Mouse (Mus musculus): ENCODE measurements around the gene Phtf2.
"Not testable (repeated sequence)": the region's sequence is repeated elsewhere in the genome, so short reads cannot be mapped to it uniquely, and the experiment has no call there.

The Phtf2 gene

DNA sequence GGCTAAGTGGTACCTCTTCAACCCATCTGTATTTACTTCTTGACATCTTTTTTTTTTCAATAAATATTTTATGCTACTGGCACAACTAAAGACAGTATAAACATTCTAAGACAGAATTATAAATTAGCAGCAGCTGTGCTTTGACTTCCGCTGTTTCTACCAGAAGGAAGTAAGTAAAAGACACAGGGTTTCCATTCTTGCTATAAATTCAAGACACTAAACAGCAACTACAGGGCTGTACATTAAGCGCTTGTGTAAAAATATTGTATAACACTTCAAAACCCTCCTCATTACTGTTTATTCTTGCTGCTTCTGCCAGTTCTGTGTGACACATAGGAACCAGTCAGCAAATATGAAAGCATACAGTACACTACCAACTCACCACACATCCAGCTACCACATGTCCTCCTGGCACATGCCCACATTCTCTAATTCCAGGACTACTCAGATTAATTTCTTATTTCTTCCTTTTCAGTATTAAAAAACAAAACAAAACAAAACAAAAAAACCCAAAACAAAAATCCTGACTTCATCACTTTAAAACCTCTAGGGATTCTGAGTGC, 16.6 kb downstream of the Phtf2 start:
- DNase-seq (ENCODE audit: low read depth, low spot score): no peak

DNA sequence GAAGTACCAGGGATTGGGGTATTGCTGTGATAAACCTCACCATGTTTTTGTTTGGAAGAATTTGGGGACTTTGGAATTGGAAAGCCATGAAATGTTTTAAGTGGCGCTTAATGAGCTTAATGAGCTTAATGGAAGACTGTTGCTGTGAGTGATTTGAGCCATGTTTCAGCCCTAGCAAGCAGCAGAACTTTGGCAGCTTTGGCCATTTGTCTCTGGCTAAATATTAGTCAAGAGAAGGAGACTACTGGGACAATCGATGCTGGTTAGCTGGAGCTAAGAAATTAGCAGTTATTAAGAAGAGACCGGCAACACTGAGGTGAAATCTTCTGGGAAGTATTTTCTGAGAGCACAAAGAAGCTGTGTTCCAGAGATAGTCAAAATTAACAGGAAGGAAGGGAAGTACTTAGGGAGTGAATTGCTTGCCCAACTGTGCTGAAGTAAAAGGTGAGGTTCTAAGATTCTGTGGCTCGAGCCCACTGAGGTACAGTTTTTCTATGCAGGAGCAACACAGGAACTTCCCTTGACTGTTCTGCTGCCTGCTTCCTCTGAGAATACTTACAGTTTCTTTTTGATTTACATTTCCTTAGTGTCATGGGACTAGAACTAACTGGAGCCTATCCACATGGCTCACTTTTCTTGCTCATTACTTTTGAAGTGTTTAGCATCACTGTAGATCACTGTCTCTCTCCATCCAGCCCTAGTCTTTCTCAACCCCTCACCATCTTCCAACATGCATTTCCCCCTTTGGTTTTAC, 17.5 kb downstream of the Phtf2 start:
- DNase-seq (ENCODE audit: low read depth, low spot score): no peak

DNA sequence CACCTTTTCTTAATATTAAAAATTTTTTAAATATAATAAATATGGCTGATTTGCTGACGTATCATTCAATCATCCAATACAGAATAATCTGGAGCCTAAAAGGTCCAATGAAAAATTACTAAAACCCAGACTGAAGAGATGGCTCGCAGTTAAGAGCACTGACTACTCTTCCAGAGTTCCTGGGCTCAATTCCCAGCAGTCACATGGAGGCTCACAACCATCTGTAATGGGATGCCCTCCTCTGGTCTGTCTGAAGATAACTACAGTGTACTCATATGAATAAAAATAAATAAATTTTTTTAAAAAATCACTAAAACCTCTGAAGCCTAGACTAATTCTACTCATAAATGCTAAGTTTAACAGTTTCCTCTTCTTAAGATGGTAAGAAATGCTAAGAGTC, 20.0 kb downstream of the Phtf2 start:
- no peak for DNase-seq (ENCODE audit: low read depth, low spot score)

DNA sequence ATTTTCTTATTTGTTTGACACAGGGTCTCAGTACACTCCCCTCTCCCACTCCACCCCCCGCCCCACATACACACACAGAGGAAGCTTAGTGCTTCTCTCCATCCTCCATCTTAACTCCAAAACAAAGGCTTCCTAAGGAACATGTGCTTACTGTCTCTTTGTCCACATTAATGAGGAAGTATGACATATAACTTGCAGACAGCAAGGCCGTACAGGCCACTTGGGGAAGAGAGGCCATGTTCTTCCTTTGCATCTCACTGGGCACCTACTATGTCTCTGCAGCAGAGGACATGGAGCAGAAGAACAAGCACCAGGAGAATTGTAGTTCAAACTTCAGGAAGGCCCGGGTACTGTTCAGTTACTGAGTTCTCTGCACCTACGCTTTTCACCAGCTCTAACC, 21.4 kb downstream of the Phtf2 start:
- no peak for DNase-seq (ENCODE audit: low read depth, low spot score)

DNA sequence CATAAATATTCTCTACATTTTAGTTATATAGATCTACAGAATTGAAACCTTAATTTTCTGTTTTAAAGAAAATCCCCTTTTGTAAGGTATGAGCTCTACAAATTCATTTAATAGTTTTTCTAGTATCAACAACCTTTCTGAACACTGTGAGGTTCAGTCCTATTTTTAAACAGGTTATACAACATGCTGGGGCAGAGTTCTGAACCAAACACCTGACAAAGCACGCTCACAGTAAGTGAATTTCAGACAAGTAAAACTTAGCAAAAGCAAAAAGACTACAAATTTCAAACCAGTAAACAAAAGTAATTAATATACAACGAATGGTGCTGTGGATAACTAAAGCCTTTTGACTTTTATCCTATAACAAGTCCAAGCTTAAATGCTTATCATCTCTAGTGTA, 23.5 kb downstream of the Phtf2 start:
- DNase-seq (ENCODE audit: low read depth, low spot score): no peak

DNA sequence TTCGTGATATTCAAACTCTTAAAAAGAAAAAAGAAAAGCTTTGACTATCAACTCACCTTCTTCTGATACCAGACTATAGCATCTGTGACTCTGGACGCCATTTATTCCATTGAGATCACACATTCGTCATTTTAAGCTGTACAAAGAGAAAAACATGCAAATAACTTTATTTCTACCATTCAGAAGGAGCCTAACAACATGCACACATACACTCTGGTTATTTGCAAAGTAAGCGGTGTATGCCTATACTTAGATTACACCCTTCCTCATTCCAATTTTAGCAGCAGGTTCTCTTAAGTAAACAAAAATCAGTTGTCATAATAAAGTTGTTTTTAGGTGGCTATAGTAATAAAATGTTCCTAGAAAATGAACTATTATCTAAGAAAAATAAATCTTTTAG, 26.9 kb downstream of the Phtf2 start:
- DNase-seq (ENCODE audit: low read depth, low spot score): no peak

DNA sequence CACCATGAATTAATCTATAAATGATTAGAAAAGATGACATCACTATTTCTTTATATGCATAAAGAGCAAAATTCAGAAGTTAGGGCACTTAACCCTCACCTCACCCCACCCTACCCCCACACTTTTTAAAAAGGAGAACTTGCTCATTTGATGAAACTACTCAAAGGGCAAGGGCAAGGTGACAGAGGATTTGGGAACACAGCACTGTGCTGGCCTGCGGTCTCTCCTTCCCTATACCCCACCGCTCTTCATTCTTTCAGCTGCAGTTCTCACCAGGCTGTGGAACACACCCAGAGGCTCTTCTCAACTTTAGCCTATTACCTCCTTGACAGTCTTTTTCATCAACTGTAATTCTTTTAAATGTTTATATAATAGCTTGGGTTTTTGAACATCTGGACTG, 34.9 kb downstream of the Phtf2 start:
- DNase-seq (ENCODE audit: low read depth, low spot score): no peak

DNA sequence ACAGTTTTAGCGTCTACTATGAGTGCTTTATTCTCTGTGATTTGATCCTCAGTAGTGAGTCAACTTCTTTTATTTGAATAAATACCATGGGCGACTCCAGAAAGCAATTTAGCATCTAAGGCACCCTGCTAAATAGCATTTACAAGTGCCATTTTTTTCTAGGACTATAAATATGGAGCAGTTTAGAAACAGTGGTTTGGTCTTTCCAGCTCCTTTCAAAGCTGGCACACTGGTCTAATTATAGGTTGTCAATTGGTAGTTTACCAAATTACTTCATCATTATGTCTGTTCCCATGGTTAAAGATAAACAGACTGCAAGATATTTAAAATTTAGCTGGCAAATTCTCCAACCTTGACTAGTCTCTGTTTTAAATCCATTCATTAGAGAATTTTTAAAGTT, 38.1 kb downstream of the Phtf2 start:
- no peak for DNase-seq (ENCODE audit: low read depth, low spot score)

DNA sequence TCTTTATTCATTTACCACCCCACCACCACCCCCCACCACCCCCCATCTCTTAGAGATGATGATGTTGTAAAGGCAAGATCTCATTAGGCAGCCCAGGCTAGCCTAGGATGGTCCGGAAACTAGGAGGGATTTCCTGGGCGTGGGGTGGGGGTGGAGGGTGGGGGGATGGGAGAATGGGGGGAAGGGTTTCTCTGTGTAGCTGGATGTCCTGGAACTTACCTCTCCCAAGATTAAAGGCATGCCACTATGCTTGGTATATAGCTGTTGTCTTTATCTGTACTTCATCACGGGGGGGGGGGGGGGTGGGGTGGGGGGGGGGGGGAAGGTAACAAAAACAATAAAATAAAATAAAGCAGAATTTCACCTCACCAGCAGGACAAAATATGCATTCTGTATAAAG, 38.5 kb downstream of the Phtf2 start:
- DNase-seq (ENCODE audit: low read depth, low spot score): no peak

DNA sequence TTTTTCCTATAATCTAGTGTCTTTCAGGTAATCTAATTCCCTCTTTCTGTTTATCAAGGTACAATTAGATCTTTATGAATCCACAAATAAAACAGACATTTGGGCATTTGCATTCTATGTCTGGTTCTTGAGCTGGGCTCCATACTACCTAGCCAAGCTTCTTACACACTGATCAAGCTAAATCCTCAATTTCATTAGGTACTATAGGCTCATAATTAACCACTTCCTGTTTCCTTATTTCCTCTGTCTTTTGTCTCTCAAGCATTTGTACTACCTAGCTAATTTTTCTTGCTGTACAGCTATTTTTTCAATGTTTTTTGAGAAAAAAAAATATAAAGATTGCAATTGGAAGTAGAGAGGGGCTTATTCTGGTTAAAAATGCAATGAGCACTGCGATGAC, 44.8 kb downstream of the Phtf2 start:
- no peak for DNase-seq (ENCODE audit: low read depth, low spot score)

DNA sequence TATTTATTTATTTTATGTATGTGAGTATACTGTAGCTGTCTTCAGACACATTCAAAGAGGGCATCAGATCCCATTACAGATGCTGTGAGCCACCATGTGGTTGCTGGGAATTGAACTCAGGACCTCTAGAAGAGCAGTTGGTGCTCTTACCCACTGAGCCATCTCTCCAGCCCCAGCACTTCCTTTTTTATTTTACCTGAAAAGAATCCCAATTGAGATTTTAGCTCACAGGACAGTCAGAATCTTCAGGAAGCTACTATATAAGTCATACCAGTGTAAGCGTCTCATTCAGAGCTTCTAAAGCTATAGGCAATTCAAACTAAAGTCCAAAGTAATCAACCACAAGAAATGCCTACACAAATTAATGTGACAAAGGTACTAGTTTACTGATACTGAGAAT, 47.5 kb downstream of the Phtf2 start:
- DNase-seq (ENCODE audit: low read depth, low spot score): no peak

DNA sequence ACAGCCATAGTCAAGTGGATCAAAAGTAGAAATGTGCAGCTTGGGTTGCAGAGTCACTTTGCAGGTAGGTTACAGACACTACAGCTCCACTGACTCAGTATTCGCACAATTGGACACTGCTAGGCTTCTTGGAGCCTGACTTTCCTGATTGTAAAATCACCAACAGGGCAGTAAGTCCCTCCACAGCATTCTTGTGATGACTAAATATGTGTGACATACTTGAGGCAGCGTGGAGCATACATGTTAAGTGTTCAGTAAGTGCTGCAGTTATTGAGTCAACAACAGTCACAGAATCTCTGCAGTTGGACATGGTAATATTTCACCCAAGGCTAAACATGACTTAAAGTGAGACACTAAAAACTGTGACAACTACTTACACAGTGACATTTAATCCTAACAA, 50.5 kb downstream of the Phtf2 start:
- DNase-seq (ENCODE audit: low read depth, low spot score): no peak

DNA sequence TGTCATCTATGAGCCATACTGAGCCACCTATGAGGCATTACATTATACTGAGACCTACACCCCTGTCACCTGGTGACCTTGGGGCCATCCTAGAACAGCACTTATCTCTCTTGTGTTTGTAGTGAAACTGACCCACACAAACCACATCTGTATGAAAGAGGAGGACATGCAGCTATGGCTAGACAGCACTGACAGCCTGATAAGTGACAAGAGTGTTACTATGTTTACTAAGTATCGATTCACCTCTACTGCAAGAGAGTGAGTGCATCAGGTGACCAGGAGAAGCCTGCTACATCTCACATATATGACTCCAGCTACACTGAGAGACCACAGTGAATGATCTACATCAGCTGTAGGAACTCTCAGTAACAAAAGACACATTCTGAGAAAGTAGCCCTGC, 51.2 kb downstream of the Phtf2 start:
- DNase-seq (ENCODE audit: low read depth, low spot score): no peak

DNA sequence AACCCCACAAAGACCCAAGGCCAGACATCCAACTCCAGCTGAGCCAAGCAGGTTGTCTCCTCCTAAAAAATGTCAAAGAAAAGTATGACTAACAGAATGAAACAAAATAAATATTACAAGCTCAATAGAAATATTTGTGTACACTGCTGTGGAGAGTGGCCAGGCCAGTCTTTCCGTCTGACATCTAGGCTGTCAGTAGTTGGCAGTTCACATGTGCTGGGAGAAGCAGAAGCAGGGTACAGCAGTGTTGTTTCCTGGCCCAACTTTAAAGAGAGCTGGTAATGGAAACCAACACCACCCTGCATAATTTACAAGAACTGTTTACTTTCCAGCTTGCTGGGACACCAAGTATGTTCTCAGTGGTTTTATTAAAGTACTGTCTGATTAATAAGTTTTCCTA, 60.3 kb downstream of the Phtf2 start:
- no peak for DNase-seq (ENCODE audit: low read depth, low spot score)

DNA sequence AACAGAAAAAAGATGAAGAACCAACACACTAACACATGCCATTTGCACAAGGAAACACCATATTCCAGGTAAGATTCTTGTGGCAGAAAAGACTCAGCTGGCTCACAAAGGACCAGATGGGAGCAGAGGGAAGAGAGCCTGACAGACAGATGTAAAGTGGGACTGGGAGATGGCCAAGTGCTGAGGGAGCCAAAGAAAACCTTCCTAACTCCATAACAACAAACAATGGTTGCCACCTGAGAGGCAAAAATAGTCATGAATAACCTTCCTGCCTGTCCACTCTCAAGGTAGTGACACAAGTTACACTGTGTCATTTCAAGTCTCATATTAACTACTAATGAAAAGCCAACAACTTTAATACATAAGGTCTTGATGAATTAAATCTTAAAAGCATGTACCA, 60.8 kb downstream of the Phtf2 start:
- no peak for DNase-seq (ENCODE audit: low read depth, low spot score)

DNA sequence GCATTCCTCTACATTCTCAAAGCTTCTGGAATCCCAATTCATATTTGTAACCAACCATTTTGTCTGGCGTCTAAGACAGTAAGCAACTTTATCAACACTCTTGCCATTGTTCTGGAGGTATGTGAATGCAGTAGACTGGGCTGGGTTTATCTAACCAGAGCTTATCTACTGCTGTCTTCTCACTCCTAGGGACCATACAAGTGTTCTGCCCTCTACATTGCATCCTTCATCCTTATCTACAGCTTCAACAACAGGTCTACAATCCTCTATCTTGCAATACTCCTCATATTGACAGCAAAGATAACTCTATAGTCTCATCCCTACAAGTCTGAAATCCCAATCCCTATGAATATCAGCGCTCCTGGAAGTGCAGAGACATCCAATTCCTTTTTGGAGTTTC, 66.8 kb downstream of the Phtf2 start:
- no peak for DNase-seq (ENCODE audit: low read depth, low spot score)

DNA sequence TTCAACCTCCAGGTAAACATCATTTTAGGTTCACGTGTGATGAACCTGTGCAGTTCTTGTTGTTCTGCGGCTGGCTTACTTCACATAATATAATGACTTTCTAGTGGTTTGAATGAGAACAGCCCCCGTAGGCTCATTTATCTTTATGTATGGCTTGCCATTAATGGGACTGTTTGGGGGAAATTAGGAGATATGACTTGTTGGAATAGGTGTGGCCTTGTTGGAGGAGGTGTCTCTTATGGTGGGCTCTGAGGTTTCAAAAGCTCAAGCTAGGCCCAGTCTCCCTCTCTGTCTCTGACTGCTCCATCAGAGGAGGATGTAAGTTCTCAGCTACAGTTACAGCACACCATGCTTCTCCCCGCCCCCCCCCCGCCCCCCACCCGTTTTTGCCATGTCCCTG, 71.5 kb downstream of the Phtf2 start:
- DNase-seq (ENCODE audit: low read depth, low spot score): no peak

DNA sequence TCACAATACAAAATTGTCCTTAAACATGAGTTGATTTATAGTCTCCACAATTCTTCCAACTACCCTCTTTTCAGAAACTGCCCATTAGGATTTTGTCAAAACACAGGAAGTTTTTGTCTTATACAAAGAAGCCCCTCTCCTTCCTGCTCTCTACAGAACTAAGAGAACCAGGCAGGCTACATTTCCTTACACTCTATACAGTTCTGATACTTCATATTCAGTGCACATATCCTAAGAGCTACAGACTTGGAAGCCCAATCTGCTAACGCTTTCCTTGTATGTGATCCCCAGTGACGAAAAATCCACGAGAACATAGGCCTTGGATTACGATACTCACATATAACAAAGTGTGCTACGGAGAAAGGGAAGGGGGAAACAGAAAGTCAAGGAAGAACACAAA, 86.0 kb downstream of the Phtf2 start:
- DNase-seq (ENCODE audit: low read depth, low spot score): no peak

DNA sequence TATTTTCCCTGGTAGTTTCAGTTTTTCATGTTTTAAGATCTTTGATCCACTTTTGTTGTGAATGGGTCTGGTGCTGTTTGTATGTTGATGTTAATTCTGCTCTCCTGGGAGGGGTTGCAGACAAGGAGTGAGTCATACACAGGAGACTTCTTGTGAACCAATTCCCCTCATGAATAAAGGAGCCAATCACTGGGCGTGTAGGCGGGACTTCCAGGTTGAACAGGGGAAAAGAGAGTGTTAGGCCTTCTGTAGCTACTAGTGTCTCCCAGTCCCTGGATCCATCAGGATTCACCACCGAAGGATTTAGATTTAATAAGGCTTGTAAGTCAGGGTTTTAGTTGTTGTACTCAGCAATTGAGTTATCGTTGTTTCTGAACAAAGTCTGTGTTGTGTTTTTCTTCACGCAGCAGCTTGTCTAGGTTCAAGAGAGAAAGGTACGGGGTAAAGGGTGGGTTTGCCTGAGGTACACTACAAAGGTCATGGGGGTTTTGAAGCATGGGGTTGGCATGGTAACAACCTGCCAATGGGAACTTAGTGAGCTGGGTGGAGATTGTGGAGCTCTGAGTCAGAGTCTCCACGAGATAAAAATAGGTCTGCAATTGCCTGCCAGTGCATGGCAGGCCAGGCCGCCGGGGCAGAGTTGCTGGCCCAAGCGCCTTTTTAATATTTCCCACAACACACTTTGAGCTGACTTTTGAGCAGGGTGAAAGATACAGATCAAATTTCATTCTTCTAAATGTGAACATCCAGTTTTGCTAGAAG, 90.0 kb downstream of the Phtf2 start:
- no peak for DNase-seq (ENCODE audit: low read depth, low spot score)

DNA sequence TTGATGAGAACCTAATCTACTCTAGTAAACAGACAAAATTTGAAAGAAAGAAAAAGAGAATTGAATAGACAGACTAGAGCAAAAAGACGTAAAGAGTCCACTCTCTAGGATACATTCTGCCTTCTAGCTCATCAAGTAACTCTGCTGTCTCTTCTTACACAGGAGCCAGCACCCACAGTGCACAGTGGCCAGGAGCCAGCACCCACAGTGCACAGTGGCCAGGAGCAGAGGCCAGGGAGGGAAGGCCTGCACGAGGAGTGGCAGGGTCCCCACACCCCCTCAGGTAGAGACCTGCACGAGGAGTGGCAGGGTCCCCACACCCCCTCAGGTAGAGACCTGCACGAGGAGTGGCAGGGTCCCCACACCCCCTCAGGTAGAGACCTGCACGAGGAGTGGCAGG, 95.5 kb downstream of the Phtf2 start:
- not testable (repeated sequence) for DNase-seq (ENCODE audit: low read depth, low spot score)

DNA sequence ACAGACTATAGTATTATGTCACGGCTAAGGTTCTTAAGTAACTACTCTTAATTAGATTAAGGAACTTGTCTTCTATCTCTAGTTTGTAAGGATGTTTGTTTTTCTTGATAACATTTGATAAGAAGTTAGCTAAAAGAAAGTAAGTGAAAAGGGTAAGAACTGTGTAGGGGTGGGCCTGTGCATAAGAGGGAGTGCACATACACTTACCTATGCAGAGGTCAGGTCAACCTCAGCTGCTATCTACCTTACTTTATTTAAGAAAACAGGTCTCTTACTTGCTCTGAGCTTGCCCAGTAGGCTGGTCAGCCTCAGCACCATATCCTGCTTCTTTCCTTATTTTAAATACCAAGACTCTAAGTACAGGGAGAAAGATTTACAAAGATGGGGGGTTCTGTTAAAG, 100.8 kb downstream of the Phtf2 start:
- no peak for DNase-seq (ENCODE audit: low read depth, low spot score)

DNA sequence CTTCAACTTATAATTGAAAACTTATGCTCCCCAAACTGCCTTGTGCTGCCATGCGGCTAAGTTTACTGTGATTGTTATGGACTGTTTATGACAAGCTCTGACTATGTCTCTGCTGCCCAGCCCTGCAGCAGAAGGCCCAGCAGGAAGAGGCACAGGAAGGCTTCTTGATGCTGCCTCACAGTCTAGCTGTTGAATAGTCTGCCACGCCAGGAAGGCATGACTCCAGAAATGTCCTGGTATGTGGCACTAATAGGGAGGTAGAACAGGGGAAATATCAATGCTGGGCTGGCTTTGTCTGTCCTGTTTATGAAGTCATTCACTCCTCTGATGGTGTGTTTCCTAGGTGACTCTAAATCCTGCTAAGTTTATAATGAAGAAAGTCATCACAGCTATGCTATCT, 102.7 kb downstream of the Phtf2 start:
- DNase-seq (ENCODE audit: low read depth, low spot score): no peak
